Mouse (Mus musculus): Measurements from ENCODE around the gene Fkbp11. TPM values are rescaled to one million over a fixed set of nuclear protein-coding genes. Genes with fewer than 3 reads are reported as not detected.

Gene Fkbp11
- polyA plus RNA-seq, 1 experiment from 2014 or later, result 26.3 TPM

- no peaks in the 10 kb centered on the region for H3K36me3 ChIP-seq
- peaks cover 10% of the 10 kb centered on the region for H3K4me1 ChIP-seq
- no peaks in the 10 kb centered on the region for H3K9me3 ChIP-seq
- WGBS, result 85% methylated on average over 2 of the region's 2 CpGs
- no peak overlapping the region for H3K9ac ChIP-seq
- H3K27ac ChIP-seq, result no peak overlapping the region
- H3K27me3 ChIP-seq, result no peaks in the 10 kb centered on the region
- H3K4me2 ChIP-seq (replicated peaks), result no peak overlapping the region
- no peak overlapping the region for H3K4me3 ChIP-seq
- ATAC-seq (ENCODE audit: insufficient number of reproducible peaks, insufficient read depth, low FRiP score, low TSS enrichment), result no peak
These were observed 38.3 kb downstream of the Fkbp11 start for GRCm38 (mm10) chr15:98689682-98690081.

- Histone ChIP-seq H3K4me1 (no peaks in the 10 kb centered on the region), H3K27me3 (no peaks in the 10 kb centered on the region), H3K4me3 (no peak overlapping the region), H3K27ac (no peak overlapping the region), H3K4me2 (replicated peaks) (no peak overlapping the region), H3K36me3 (no peaks in the 10 kb centered on the region), H3K9ac (no peak overlapping the region), H3K9me3 (no peaks in the 10 kb centered on the region)
- 65% methylated on average over 3 of the region's 3 CpGs for WGBS
- no peak for ATAC-seq (ENCODE audit: insufficient number of reproducible peaks, insufficient read depth, low FRiP score, low TSS enrichment)
These were observed 42.1 kb downstream of the Fkbp11 start for GRCm38 (mm10) chr15:98685926-98686325.

- no peak for ATAC-seq (ENCODE audit: insufficient number of reproducible peaks, insufficient read depth, low FRiP score, low TSS enrichment)
- no peak overlapping the region for H3K27ac ChIP-seq
- H3K36me3 ChIP-seq, result no peaks in the 10 kb centered on the region
- no peaks in the 10 kb centered on the region for H3K9me3 ChIP-seq
- WGBS, result 84% methylated on average over 1 of the region's 1 CpGs
- no peak overlapping the region for H3K9ac ChIP-seq
- no peaks in the 10 kb centered on the region for H3K4me1 ChIP-seq
- no peak overlapping the region for H3K4me3 ChIP-seq
- H3K27me3 ChIP-seq, result 0 out of 2 replicates have a peak, but pooled peaks cover 3% of the 10 kb centered on the region
- H3K4me2 ChIP-seq (replicated peaks), result no peak overlapping the region
These were observed 44.3 kb downstream of the Fkbp11 start for GRCm38 (mm10) chr15:98683746-98684145.

GRCm38 (mm10) chr15:98683177-98683576, 44.8 kb downstream of the Fkbp11 start:
- H3K4me2 ChIP-seq (replicated peaks), result no peak overlapping the region
- H3K27me3 ChIP-seq, result peaks cover 5% of the 10 kb centered on the region
- H3K36me3 ChIP-seq, result no peaks in the 10 kb centered on the region
- WGBS, result 65% methylated on average over 10 of the region's 10 CpGs
- H3K4me1 ChIP-seq, result no peaks in the 10 kb centered on the region
- ATAC-seq (ENCODE audit: insufficient number of reproducible peaks, insufficient read depth, low FRiP score, low TSS enrichment), result no peak
- H3K4me3 ChIP-seq, result no peak overlapping the region
- H3K9ac ChIP-seq, result no peak overlapping the region
- no peak overlapping the region for H3K27ac ChIP-seq
- no peaks in the 10 kb centered on the region for H3K9me3 ChIP-seq

GRCm38 (mm10) chr15:98681633-98682032, 46.4 kb downstream of the Fkbp11 start:
- 79% methylated on average over 7 of the region's 7 CpGs for WGBS
- peaks cover 18% of the 10 kb centered on the region for H3K27me3 ChIP-seq
- H3K9me3 ChIP-seq, result no peaks in the 10 kb centered on the region
- H3K4me1 ChIP-seq, result peaks cover 6% of the 10 kb centered on the region; the same call in 1 of the 2 replicates
- no peak overlapping the region for H3K9ac ChIP-seq
- H3K27ac ChIP-seq, result no peak overlapping the region
- ATAC-seq (ENCODE audit: insufficient number of reproducible peaks, insufficient read depth, low FRiP score, low TSS enrichment), result no peak
- no peaks in the 10 kb centered on the region for H3K36me3 ChIP-seq
- H3K4me2 ChIP-seq (replicated peaks), result no peak overlapping the region
- no peak overlapping the region for H3K4me3 ChIP-seq

- Histone ChIP-seq H3K4me2 (replicated peaks) (no peak overlapping the region), H3K36me3 (no peaks in the 10 kb centered on the region), H3K9ac (no peak overlapping the region), H3K4me3 (no peak overlapping the region), H3K27me3 (peaks cover 28% of the 10 kb centered on the region), H3K9me3 (no peaks in the 10 kb centered on the region), H3K27ac (no peak overlapping the region), H3K4me1 (peaks cover 13% of the 10 kb centered on the region; the same call in 1 of the 2 replicates)
- WGBS, result 88% methylated on average over 8 of the region's 8 CpGs
- ATAC-seq (ENCODE audit: insufficient number of reproducible peaks, insufficient read depth, low FRiP score, low TSS enrichment), result no peak
These were observed 47.3 kb downstream of the Fkbp11 start for GRCm38 (mm10) chr15:98680660-98681059.

- Histone ChIP-seq H3K36me3 (no peaks in the 10 kb centered on the region), H3K4me2 (replicated peaks) (no peak overlapping the region), H3K27me3 (peaks cover 49% of the 10 kb centered on the region), H3K9me3 (no peaks in the 10 kb centered on the region), H3K4me3 (no peak overlapping the region), H3K4me1 (peaks cover 13% of the 10 kb centered on the region; the same call in 1 of the 2 replicates), H3K9ac (no peak overlapping the region), H3K27ac (no peak overlapping the region)
- no peak for ATAC-seq (ENCODE audit: insufficient number of reproducible peaks, insufficient read depth, low FRiP score, low TSS enrichment)
- 63% methylated on average over 7 of the region's 7 CpGs for WGBS
These were observed 50.0 kb downstream of the Fkbp11 start for GRCm38 (mm10) chr15:98677977-98678376.

GRCm38 (mm10) chr15:98676940-98677728, 50.9 kb downstream of the Fkbp11 start, which contains the start of gene Rnd1:
Gene Rnd1 (minus strand): TSS chr15:98677461.
- H3K4me2 ChIP-seq (replicated peaks), result peak within 1 kb of the TSS; percentile 69
- under 1% methylated on average over 37 of the region's 37 CpGs for whole genome bisulfite sequencing
- H3K9me3 ChIP-seq, result no peaks in the 10 kb centered on the region
- peaks cover 49% of the 10 kb centered on the region for H3K27me3 ChIP-seq
- peak within 1 kb of the TSS; percentile 39 for H3K4me3 ChIP-seq
- H3K27ac ChIP-seq, result no peak within 1 kb of the TSS
- H3K9ac ChIP-seq, result peak within 1 kb of the TSS; percentile 21; the same call in 1 of the 2 replicates
- no peaks in the 10 kb centered on the region for H3K36me3 ChIP-seq
- peak; percentile 97 for ATAC-seq (ENCODE audit: insufficient number of reproducible peaks, insufficient read depth, low FRiP score, low TSS enrichment)
- H3K4me1 ChIP-seq, result peaks cover 13% of the 10 kb centered on the region; the same call in 1 of the 2 replicates

GRCm38 (mm10) chr15:98676471-98676870, 51.5 kb downstream of the Fkbp11 start:
- 5% methylated on average over 9 of the region's 9 CpGs for WGBS
- Histone ChIP-seq H3K9ac (no peak overlapping the region), H3K27me3 (peaks cover 49% of the 10 kb centered on the region), H3K36me3 (no peaks in the 10 kb centered on the region), H3K4me1 (peaks cover 13% of the 10 kb centered on the region; the same call in 1 of the 2 replicates), H3K4me3 (peak overlapping the region; percentile 39), H3K4me2 (replicated peaks) (peak overlapping the region; percentile 69), H3K9me3 (no peaks in the 10 kb centered on the region), H3K27ac (no peak overlapping the region)
- ATAC-seq (ENCODE audit: insufficient number of reproducible peaks, insufficient read depth, low FRiP score, low TSS enrichment), result no peak

GRCm38 (mm10) chr15:98675634-98676250, 52.3 kb downstream of the Fkbp11 start:
- peak overlapping the region; percentile 39; the same call in 1 of the 2 replicates for H3K4me3 ChIP-seq
- peaks cover 49% of the 10 kb centered on the region for H3K27me3 ChIP-seq
- H3K36me3 ChIP-seq, result no peaks in the 10 kb centered on the region
- H3K4me1 ChIP-seq, result peaks cover 13% of the 10 kb centered on the region; the same call in 1 of the 2 replicates
- H3K9me3 ChIP-seq, result no peaks in the 10 kb centered on the region
- 7% methylated on average over 14 of the region's 14 CpGs for WGBS
- no peak overlapping the region; the same call in 1 of the 2 replicates for H3K9ac ChIP-seq
- no peak for ATAC-seq (ENCODE audit: insufficient number of reproducible peaks, insufficient read depth, low FRiP score, low TSS enrichment)
- H3K27ac ChIP-seq, result no peak overlapping the region
- peak overlapping the region; percentile 69 for H3K4me2 ChIP-seq (replicated peaks)

GRCm38 (mm10) chr15:98674994-98675545, 52.9 kb downstream of the Fkbp11 start:
- Histone ChIP-seq H3K4me3 (peak overlapping the region; percentile 2; the same call in 1 of the 2 replicates), H3K9ac (no peak overlapping the region; the same call in 1 of the 2 replicates), H3K27me3 (peaks cover 53% of the 10 kb centered on the region), H3K9me3 (no peaks in the 10 kb centered on the region), H3K4me1 (peaks cover 13% of the 10 kb centered on the region; the same call in 1 of the 2 replicates), H3K27ac (no peak overlapping the region), H3K4me2 (replicated peaks) (no peak overlapping the region), H3K36me3 (no peaks in the 10 kb centered on the region)
- ATAC-seq (ENCODE audit: insufficient number of reproducible peaks, insufficient read depth, low FRiP score, low TSS enrichment), result no peak
- WGBS, result 33% methylated on average over 11 of the region's 11 CpGs
